ENCODE assay signal across 25 mouse cellular contexts in genomic region chr10:96089744-96090143, GRCm38 (mm10). TPM values are rescaled to one million over a fixed set of nuclear protein-coding genes. Genes with fewer than 3 reads are reported as not detected.
"Had no signal": no experiment of that assay in that cellular context is flagged by ENCODE, and none has a peak within 500 bp of the region (broad histone marks: within the 10 kb centered on the region; RNA-seq: fewer than 3 reads in every experiment).

No protein-coding gene starts in this region.

- H3K9ac ChIP-seq: liver, postnatal 0 days; lung, embryonic 15.5 days; neural tube, embryonic 12.5 days; stomach, embryonic 15.5 days had no signal

- H3K4me2 ChIP-seq: lung, embryonic 15.5 days; midbrain, embryonic 11.5 days; neural tube, embryonic 12.5 days; stomach, embryonic 15.5 days had no signal

- H3K4me3 ChIP-seq: lung, embryonic 15.5 days; megakaryocyte, embryonic 14.5 days; neural tube, embryonic 12.5 days; stomach, embryonic 15.5 days had no signal

- H3K27me3 ChIP-seq: lung, embryonic 15.5 days; megakaryocyte, embryonic 14.5 days; neural tube, embryonic 12.5 days; stomach, embryonic 15.5 days had no signal

- H3K36me3 ChIP-seq: lung, embryonic 15.5 days; neural tube, embryonic 12.5 days; stomach, embryonic 15.5 days had no signal

- H3K27ac ChIP-seq: lung, embryonic 15.5 days; macrophage; neural tube, embryonic 12.5 days; stomach, embryonic 15.5 days; stomach, postnatal 0 days had no signal

- H3K9me3 ChIP-seq: lung, embryonic 15.5 days; megakaryocyte, embryonic 14.5 days; neural tube, embryonic 12.5 days; stomach, embryonic 15.5 days had no signal

- H3K4me1 ChIP-seq: lung, embryonic 15.5 days; neural tube, embryonic 12.5 days; stomach, embryonic 15.5 days had no signal

- DNase-seq: liver, postnatal 0 days; lung, adult 2 months; lung, postnatal 14 days; lung, postnatal 36 days; right cerebral cortex, postnatal 14 days; thymus, adult 2 months; thymus, postnatal 25 days; thymus, postnatal 4 days had no signal

- ATAC-seq: liver, postnatal 0 days; lung, postnatal 0 days had no signal

RNA-seq across cellular contexts. Expression of gene Gm5426, which starts 46.7 kb away (rescaled TPM):
- total RNA-seq: megakaryocyte progenitor cell, adult 5-6 weeks; midbrain, postnatal 0 days; monocyte, adult 5-6 weeks; neutrophil, adult 5-6 weeks had no signal
- polyA plus RNA-seq: liver, postnatal 0 days; lung, adult 2 months; lung, embryonic 15.5 days; lung, postnatal 0 days; macrophage; midbrain, embryonic 11.5 days; midbrain, embryonic 14.5 days; midbrain, postnatal 0 days; neural tube, embryonic 12.5 days; neural tube, embryonic 14.5 days; spleen, adult 2 months; stomach, embryonic 15.5 days; stomach, postnatal 0 days; testis, adult 2 months; thymus, adult 2 months; urinary bladder, adult 2 months had no signal
